Mouse (Mus musculus): ENCODE results near the gene Zfp239. TPM values are rescaled to one million over a fixed set of nuclear protein-coding genes. Genes with fewer than 3 reads are reported as not detected.

Zfp239 gene
- total and polyA plus RNA-seq, 3 experiments, result 18.6 to 20.4 TPM; not detected in 1

DNA sequence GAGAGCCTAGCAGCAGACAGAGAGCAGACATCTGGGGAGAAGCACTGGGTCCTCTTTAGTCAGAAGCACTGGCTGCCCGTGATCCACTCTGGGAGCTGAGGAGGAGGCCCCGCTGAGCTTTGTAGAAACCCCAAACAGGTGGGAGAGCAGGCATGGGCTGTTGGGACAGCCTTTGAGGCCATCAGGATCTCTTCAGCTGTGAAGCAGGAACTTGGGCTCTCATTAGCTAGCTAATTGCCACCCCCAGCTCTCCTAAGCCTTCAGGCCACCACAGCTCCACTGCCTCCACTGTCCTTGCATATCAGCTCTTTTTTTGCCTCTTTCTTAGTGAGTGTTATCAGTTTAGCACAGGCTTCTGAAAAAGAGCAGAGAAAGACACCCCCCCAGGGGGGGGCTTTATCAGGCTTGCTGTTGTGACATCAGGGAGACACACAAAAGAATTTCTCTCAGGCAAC lies 26.8 kb downstream of the Zfp239 start:
- peaks cover 19 to 32% of the 10 kb centered on the region in 2 experiments for H3K4me1 ChIP-seq (ENCODE audit: control insufficient read depth in 1 of 2, insufficient read depth in 2 of 2, low read length in 2 of 2)
- peaks cover 0 to 39% of the 10 kb centered on the region in 2 experiments; a peak in 2 of 4 replicates for H3K36me3 ChIP-seq (ENCODE audit: control insufficient read depth in 1 of 2, insufficient read depth in 2 of 2, low read length in 2 of 2)
- H3K27ac ChIP-seq (ENCODE audit: control insufficient read depth, low read depth, low read length), result peak overlapping the region; percentile 98
- peaks cover 10% of the 10 kb centered on the region for H3K79me2 ChIP-seq (ENCODE audit: control insufficient read depth, insufficient read depth, low read length, poor library complexity)
- no peaks in the 10 kb centered on the region for H3K9me3 ChIP-seq (replicated peaks; ENCODE audit: insufficient read depth, low read length)
- DNase-seq (ENCODE audit: low read depth, low spot score), result peak; percentile 95
- peak overlapping the region; percentile 69 for H3K9ac ChIP-seq (ENCODE audit: control insufficient read depth, low read depth, low read length, poor library complexity, severe bottlenecking)
- peak overlapping the region; percentile 18 to 28 for H3K4me3 ChIP-seq (ENCODE audit: control insufficient read depth in 1 of 2, insufficient read depth in 1 of 2, low read depth in 2 of 2, low read length in 2 of 2)
- no peaks in the 10 kb centered on the region for H3K27me3 ChIP-seq (ENCODE audit: control insufficient read depth in 1 of 2, insufficient read depth in 2 of 2, low read length in 2 of 2)
- TF ChIP-seq SIN3A (IDR thresholded peaks at IDR 0.05; ENCODE audit: low read length), result peak; percentile 98
- TF ChIP-seq ELF1 (IDR thresholded peaks at IDR 0.05; ENCODE audit: low read depth, low read length), result no peak; the same call in 1 of the 2 replicates
- peak; percentile 62 for TF ChIP-seq CHD2 (IDR thresholded peaks at IDR 0.05; ENCODE audit: low read length)
- TF ChIP-seq JUND (IDR thresholded peaks at IDR 0.05; ENCODE audit: low read depth, low read length), result peak; percentile 62; the same call in 1 of the 2 replicates
- TF ChIP-seq ZMIZ1 (IDR thresholded peaks at IDR 0.05; ENCODE audit: low read depth, low read length), result no peak
- peak; percentile 95 for TF ChIP-seq TAL1 (IDR thresholded peaks at IDR 0.05; ENCODE audit: low read length)
- TF ChIP-seq ZKSCAN1 (IDR thresholded peaks at IDR 0.05; ENCODE audit: low read depth, low read length), result no peak
- peak; percentile 100 for TF ChIP-seq GATA1 (IDR thresholded peaks at IDR 0.05; ENCODE audit: low read depth, low read length)
- TF ChIP-seq HCFC1 (IDR thresholded peaks at IDR 0.05; ENCODE audit: low read depth, low read length), result peak; percentile 74
- TF ChIP-seq MXI1 (IDR thresholded peaks at IDR 0.05; ENCODE audit: low read depth, low read length), result peak; percentile 61; the same call in 1 of the 2 replicates
- TF ChIP-seq TCF12 (IDR thresholded peaks at IDR 0.05; ENCODE audit: low read depth, low read length), result peak; percentile 100
- TF ChIP-seq EP300 (IDR thresholded peaks at IDR 0.05; ENCODE audit: low read depth in 1 of 2, low read length in 2 of 2), result peak; percentile 99
- TF ChIP-seq MYC (IDR thresholded peaks at IDR 0.05; ENCODE audit: low read depth, low read length), result peak; percentile 87
- no peak for TF ChIP-seq NRF1 (IDR thresholded peaks at IDR 0.05; ENCODE audit: insufficient read depth, low read depth, low read length, poor library complexity, severe bottlenecking)
- no peak for TF ChIP-seq USF2 (IDR thresholded peaks at IDR 0.05; ENCODE audit: borderline replicate concordance in 1 of 2, insufficient read depth in 1 of 2, low read depth in 1 of 2, low read length in 2 of 2)
- TF ChIP-seq MYB (IDR thresholded peaks at IDR 0.05; ENCODE audit: low read depth, low read length), result peak; percentile 72; the same call in 1 of the 2 replicates
- 0 out of 2 replicates have a peak, but pooled peaks have one; percentile 25 for TF ChIP-seq NELFE (IDR thresholded peaks at IDR 0.05; ENCODE audit: low read depth, low read length)
- TF ChIP-seq USF1 (IDR thresholded peaks at IDR 0.05; ENCODE audit: low read depth, low read length), result no peak
- TF ChIP-seq CTCF (IDR thresholded peaks at IDR 0.05 in 2 of 3, conservative IDR thresholded peaks at IDR 0.05 in 1 of 3; ENCODE audit: control insufficient read depth in 1 of 3, insufficient read depth in 1 of 3, low read depth in 2 of 3, low read length in 3 of 3, poor library complexity in 1 of 3, severe bottlenecking in 1 of 3), result no peak
- peak; percentile 87; the same call in 1 of the 2 replicates for TF ChIP-seq MAFK (IDR thresholded peaks at IDR 0.05; ENCODE audit: borderline replicate concordance, low read depth, low read length)
- TF ChIP-seq MAZ (IDR thresholded peaks at IDR 0.05; ENCODE audit: low read depth, low read length), result peak; percentile 99
- TF ChIP-seq ETS1 (IDR thresholded peaks at IDR 0.05; ENCODE audit: low read depth, low read length), result peak; percentile 98
- no peak for TF ChIP-seq POLR2AphosphoS5 (IDR thresholded peaks at IDR 0.05; ENCODE audit: borderline replicate concordance, low read depth, low read length)
- TF ChIP-seq POLR2AphosphoS2 (IDR thresholded peaks at IDR 0.05; ENCODE audit: low read length), result peak; percentile 60; the same call in 1 of the 2 replicates
- TF ChIP-seq TBP (IDR thresholded peaks at IDR 0.05; ENCODE audit: low read depth, low read length), result peak; percentile 88
- peak; percentile 11; the same call in 1 of the 2 replicates for TF ChIP-seq MAX (IDR thresholded peaks at IDR 0.05; ENCODE audit: low read length)
- TF ChIP-seq RCOR1 (IDR thresholded peaks at IDR 0.05; ENCODE audit: low read depth, low read length), result peak; percentile 96
- TF ChIP-seq E2F4 (IDR thresholded peaks at IDR 0.05; ENCODE audit: borderline replicate concordance, low read depth, low read length), result no peak
- TF ChIP-seq MEF2A (IDR thresholded peaks at IDR 0.05; ENCODE audit: extremely low read depth, insufficient replicate concordance, low read depth, low read length, poor library complexity, severe bottlenecking), result no peak
- no peak for TF ChIP-seq CHD1 (IDR thresholded peaks at IDR 0.05; ENCODE audit: low read depth, low read length)
- TF ChIP-seq RAD21 (IDR thresholded peaks at IDR 0.05; ENCODE audit: low read depth, low read length), result no peak
- peak in 1 of 2 experiments; percentile 38; a peak in 1 of 4 replicates for TF ChIP-seq POLR2A (IDR thresholded peaks at IDR 0.05; ENCODE audit: control insufficient read depth in 1 of 2, insufficient read depth in 1 of 2, low read depth in 1 of 2, low read length in 2 of 2, poor library complexity in 1 of 2)
- peak; percentile 41; the same call in 1 of the 2 replicates for TF ChIP-seq KAT2A (conservative IDR thresholded peaks at IDR 0.05; ENCODE audit: low read depth, low read length)
- no peak for TF ChIP-seq UBTF (IDR thresholded peaks at IDR 0.05; ENCODE audit: borderline replicate concordance, insufficient read depth, low read depth, low read length)
- no peak; the same call in 1 of the 2 replicates for TF ChIP-seq BHLHE40 (IDR thresholded peaks at IDR 0.05; ENCODE audit: borderline replicate concordance, low read depth, low read length)
- TF ChIP-seq GABPA (IDR thresholded peaks at IDR 0.05; ENCODE audit: low read depth, low read length), result no peak
